Mouse (Mus musculus) embryonic fibroblast, embryonic 13.5 days (primary cell): ENCODE data around the gene Mrto4.

Experiments
- CTCF ChIP-seq: IDR thresholded peaks from 2 replicates; pipeline ENCODE4 v1.5.1; 2011; ENCODE audit warnings: mild to moderate bottlenecking, control low read depth, low read length, moderate library complexity, borderline replicate concordance; ENCODE audit not compliant: insufficient read depth
- POLR2A ChIP-seq: IDR thresholded peaks from 2 replicates; pipeline ENCODE4 v1.6.1; 2011; ENCODE audit warnings: low read depth, mild to moderate bottlenecking, control low read depth, low read length, moderate library complexity

DNA sequence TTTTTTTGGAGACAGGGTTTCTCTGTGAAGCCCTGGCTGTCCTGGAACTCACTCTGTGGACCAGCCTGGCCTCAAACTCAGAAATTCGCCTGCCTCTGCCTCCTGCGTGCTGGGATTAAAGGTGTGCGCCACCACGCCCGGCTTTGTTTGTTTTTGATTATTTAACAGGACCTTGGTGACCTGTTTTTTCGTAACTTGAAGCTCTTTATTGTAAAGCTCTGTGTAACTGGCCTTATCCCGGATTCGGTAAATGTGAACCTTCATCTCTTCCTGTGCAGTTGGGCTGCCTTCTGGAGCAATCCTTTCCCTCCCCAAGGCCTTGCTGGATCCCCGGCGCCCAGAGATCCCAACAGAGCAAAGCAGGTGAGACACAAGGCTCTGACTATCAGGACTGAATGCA, 21.2 kb upstream of the Mrto4 start:
- no peak for TF ChIP-seq CTCF
- TF ChIP-seq POLR2A = no peak
